Mouse (Mus musculus) cerebellum, adult 2 months (tissue): ENCODE results near the gene Clpx. TPM values are rescaled to one million over a fixed set of nuclear protein-coding genes. Genes with fewer than 3 reads are reported as not detected.
A peak's percentile ranks its signal among the peaks of the same experiment; 100 is the strongest.

Experiments
- DNase-seq, 2 experiments: peaks; one replicate each; pipeline ENCODE4 v3.0.0; 2021
- H3K27ac ChIP-seq: fragments of 200-500 bp; 2 replicates; pipeline ENCODE4 v1.5.1; 2012; ENCODE audit warnings: low read length, control low read depth, inconsistent platforms; ENCODE audit not compliant: insufficient read depth
- H3K27me3 ChIP-seq: fragments of 200-500 bp; 2 replicates; pipeline ENCODE4 v1.6.1; 2012; ENCODE audit warnings: inconsistent platforms, mild to moderate bottlenecking, low read length, moderate library complexity; ENCODE audit not compliant: control insufficient read depth, insufficient read depth
- H3K4me1 ChIP-seq: fragments of 200-500 bp; 2 replicates; pipeline ENCODE4 v1.6.1; 2011; ENCODE audit warnings: low read length; ENCODE audit not compliant: control insufficient read depth, insufficient read depth
- H3K4me3 ChIP-seq: fragments of 200-500 bp; replicated peaks from 2 replicates; pipeline ENCODE3; 2011; ENCODE audit warnings: mild to moderate bottlenecking, low read depth, low read length, control low read depth; ENCODE audit not compliant: insufficient read depth
- CTCF ChIP-seq: fragments of 200-500 bp; IDR thresholded peaks from 2 replicates; pipeline ENCODE4 v1.5.1; 2011; ENCODE audit warnings: low read depth, mild to moderate bottlenecking, control low read depth, low read length, moderate library complexity, borderline replicate concordance; ENCODE audit not compliant: insufficient read depth
- POLR2A ChIP-seq: fragments of 200-500 bp; IDR thresholded peaks from 2 replicates; pipeline ENCODE4 v1.6.1; 2011; ENCODE audit warnings: low read length, control low read depth, borderline replicate concordance; ENCODE audit not compliant: insufficient read depth
- WGBS: fragments of 180-500 bp; shearing (Covaris S2); methylation state at CpG from one replicate; pipeline ENCODE4 v1.1.7; 2018; 5-methylcytosine and 5-hydroxymethylcytosine counted together
- polyA plus RNA-seq: library from polyadenylated mRNA; depleted of rRNA; stranded (reverse); fragments of >200 nt; gene quantifications from 2 replicates; pipeline ENCODE4 v1.2.3, GENCODE M21; 2012; rRNA removed

Clpx gene
- 26.5 and 27.3 TPM in 2 replicates for polyA plus RNA-seq

- Histone ChIP-seq H3K27ac (peak within 1 kb of the TSS; percentile 90), H3K4me1 (no peaks in the 10 kb centered on the region), H3K4me3 (peak within 1 kb of the TSS; percentile 90), H3K27me3 (no peaks in the 10 kb centered on the region)
- under 1% methylated on average over 71 of the region's 71 CpGs for WGBS
- peak; percentile 98 for DNase-seq
- TF ChIP-seq POLR2A (peak; percentile 89), CTCF (no peak)
Measured at GRCm38 (mm10) chr9:65293973-65294715, at the start of gene Clpx. Gene Clpx, plus strand, starts transcription at chr9:65294260.

GRCm38 (mm10) chr9:65247502-65248376, 46.3 kb upstream of the Clpx start:
- WGBS: 74% methylated on average over 16 of the region's 16 CpGs
- no peaks in the 10 kb centered on the region for H3K4me1 ChIP-seq
- no peak overlapping the region for H3K4me3 ChIP-seq
- TF ChIP-seq POLR2A (no peak), CTCF (no peak)
- H3K27me3 ChIP-seq: no peaks in the 10 kb centered on the region
- no peak for DNase-seq
- H3K27ac ChIP-seq: no peak overlapping the region

- Histone ChIP-seq H3K27me3 (no peaks in the 10 kb centered on the region), H3K27ac (no peak overlapping the region), H3K4me1 (no peaks in the 10 kb centered on the region), H3K4me3 (no peak overlapping the region)
- no peak for TF ChIP-seq POLR2A
- no peak for TF ChIP-seq CTCF
- 66% methylated on average over 5 of the region's 5 CpGs for WGBS
- DNase-seq: no peak
Measured at GRCm38 (mm10) chr9:65248377-65248690, 45.7 kb upstream of the Clpx start.

GRCm38 (mm10) chr9:65252026-65252425, 42.0 kb upstream of the Clpx start:
- DNase-seq: no peak
- Histone ChIP-seq H3K4me1 (no peaks in the 10 kb centered on the region), H3K4me3 (no peak overlapping the region), H3K27ac (no peak overlapping the region), H3K27me3 (no peaks in the 10 kb centered on the region)
- 83% methylated on average over 3 of the region's 3 CpGs for WGBS
- TF ChIP-seq POLR2A (no peak), CTCF (no peak)

GRCm38 (mm10) chr9:65255906-65256600, 38.0 kb upstream of the Clpx start:
- TF ChIP-seq CTCF: no peak
- no peak for TF ChIP-seq POLR2A
- no peak overlapping the region for H3K4me3 ChIP-seq
- no peaks in the 10 kb centered on the region for H3K4me1 ChIP-seq
- no peaks in the 10 kb centered on the region for H3K27me3 ChIP-seq
- no peak for DNase-seq
- no peak overlapping the region for H3K27ac ChIP-seq
- WGBS: 74% methylated on average over 11 of the region's 11 CpGs

GRCm38 (mm10) chr9:65257218-65257910, 36.7 kb upstream of the Clpx start:
- H3K27me3 ChIP-seq: no peaks in the 10 kb centered on the region
- peaks cover 11% of the 10 kb centered on the region for H3K4me1 ChIP-seq
- no peak for DNase-seq
- TF ChIP-seq POLR2A (no peak), CTCF (no peak)
- H3K27ac ChIP-seq: no peak overlapping the region
- no peak overlapping the region for H3K4me3 ChIP-seq
- 80% methylated on average over 9 of the region's 9 CpGs for WGBS

GRCm38 (mm10) chr9:65259366-65259765, 34.7 kb upstream of the Clpx start:
- Histone ChIP-seq H3K27ac (no peak overlapping the region), H3K27me3 (no peaks in the 10 kb centered on the region), H3K4me1 (peaks cover 16% of the 10 kb centered on the region), H3K4me3 (no peak overlapping the region)
- no peak for DNase-seq
- TF ChIP-seq CTCF (no peak), POLR2A (no peak)
- 73% methylated on average over 7 of the region's 7 CpGs for WGBS
